Mouse (Mus musculus): ENCODE data around the gene Chil4.

Chil4 gene

DNA sequence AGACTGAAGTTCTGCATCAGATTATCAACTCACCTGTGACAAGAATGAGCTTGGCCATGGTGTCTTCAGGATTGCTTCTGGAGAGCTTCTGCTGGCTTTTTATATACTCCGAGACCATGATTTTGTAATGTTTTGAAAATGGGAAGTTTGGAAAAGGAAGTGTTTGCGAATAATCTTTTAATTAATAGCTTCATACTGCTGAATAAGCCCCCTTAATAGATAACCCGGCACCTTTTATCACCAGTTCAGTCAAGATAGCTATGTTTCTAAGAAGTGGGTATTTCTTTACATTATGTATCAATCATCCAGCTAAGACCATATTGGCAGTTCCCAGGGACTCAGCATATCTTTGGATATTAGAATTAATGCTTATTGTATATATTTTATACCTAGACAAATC is 51.8 kb downstream of the Chil4 start, which contains the start of gene Chil3:
Chil3 (minus strand) TSS at position 101 of the 400 bp plus-strand sequence.
- DNase-seq = no peak

- no peak for DNase-seq
These were observed 64.9 kb downstream of the Chil4 start for GRCm38 (mm10) chr3:106154413-106154812.
